Mouse (Mus musculus) bone marrow, adult 2 months (tissue): Measurements from ENCODE around the gene Bag3. TPM values are rescaled to one million over a fixed set of nuclear protein-coding genes. Genes with fewer than 3 reads are reported as not detected.
A peak's percentile ranks its signal among the peaks of the same experiment; 100 is the strongest.

Experiments
- H3K27ac ChIP-seq: fragments of 200-500 bp; 2 replicates; pipeline ENCODE4 v1.5.1; 2012; ENCODE audit warnings: low read depth, mild to moderate bottlenecking, control low read depth, inconsistent platforms, low read length; ENCODE audit not compliant: control insufficient read depth, poor library complexity, insufficient read depth
- H3K4me1 ChIP-seq: fragments of 200-500 bp; 2 replicates; pipeline ENCODE4 v1.6.1; 2011; ENCODE audit warnings: low read length; ENCODE audit not compliant: control insufficient read depth, insufficient read depth
- H3K4me3 ChIP-seq: fragments of 200-500 bp; replicated peaks from 2 replicates; pipeline ENCODE3; 2011; ENCODE audit warnings: mild to moderate bottlenecking, low read depth, low read length, control low read depth; ENCODE audit not compliant: control insufficient read depth
- CTCF ChIP-seq: fragments of 200-500 bp; IDR thresholded peaks from 2 replicates; pipeline ENCODE4 v1.5.1; 2011; ENCODE audit warnings: low read length, control low read depth; ENCODE audit not compliant: control insufficient read depth, insufficient read depth
- POLR2A ChIP-seq: fragments of 200-500 bp; IDR thresholded peaks from 2 replicates; pipeline ENCODE4 v1.6.1; 2011; ENCODE audit warnings: low read depth, mild to moderate bottlenecking, control low read depth, low read length, borderline replicate concordance; ENCODE audit not compliant: control insufficient read depth
- WGBS: fragments of 180-500 bp; shearing (Covaris S2); methylation state at CpG from one replicate; pipeline ENCODE4 v1.1.7; 2018; 5-methylcytosine and 5-hydroxymethylcytosine counted together
- polyA plus RNA-seq: library from polyadenylated mRNA; stranded (reverse); fragments of >200 nt; gene quantifications from 2 replicates; pipeline ENCODE4 v1.2.4, GENCODE M21; 2011; ENCODE audit warnings: low replicate concordance; ENCODE audit not compliant: missing spikeins, insufficient read depth, insufficient read length

Gene Bag3
- polyA plus RNA-seq, 1 experiment: 10.6 TPM

- WGBS: 43% methylated on average over 1 of the region's 1 CpGs
- Histone ChIP-seq H3K27ac (no peak overlapping the region), H3K4me3 (no peak overlapping the region), H3K4me1 (peaks cover 5% of the 10 kb centered on the region)
- TF ChIP-seq POLR2A (no peak), CTCF (no peak)
Observed at GRCm38 (mm10) chr7:128577607-128578006, 54.2 kb downstream of the Bag3 start.

GRCm38 (mm10) chr7:128578199-128578945 is 55.0 kb downstream of the Bag3 start:
- 77% methylated on average over 10 of the region's 10 CpGs for WGBS
- no peak for TF ChIP-seq CTCF
- TF ChIP-seq POLR2A: no peak
- Histone ChIP-seq H3K27ac (no peak overlapping the region), H3K4me1 (peaks cover 5% of the 10 kb centered on the region), H3K4me3 (no peak overlapping the region)

- TF ChIP-seq POLR2A (no peak), CTCF (no peak)
- WGBS: 70% methylated on average over 2 of the region's 2 CpGs
- Histone ChIP-seq H3K4me3 (no peak overlapping the region), H3K4me1 (peaks cover 6% of the 10 kb centered on the region), H3K27ac (no peak overlapping the region)
Observed at GRCm38 (mm10) chr7:128579381-128579780, 56.0 kb downstream of the Bag3 start.

GRCm38 (mm10) chr7:128580318-128580717 is 56.9 kb downstream of the Bag3 start:
- TF ChIP-seq POLR2A (no peak), CTCF (no peak)

GRCm38 (mm10) chr7:128581864-128582484 is 58.6 kb downstream of the Bag3 start:
- WGBS: 50% methylated on average over 15 of the region's 15 CpGs
- TF ChIP-seq POLR2A: no peak
- no peak for TF ChIP-seq CTCF
- no peak overlapping the region for H3K27ac ChIP-seq
- H3K4me1 ChIP-seq: peaks cover 5% of the 10 kb centered on the region
- H3K4me3 ChIP-seq: peak overlapping the region; percentile 17

More at GRCm38 (mm10) chr7:128580318-128580717, 56.9 kb downstream of the Bag3 start:
- Histone ChIP-seq H3K4me3 (no peak overlapping the region), H3K27ac (no peak overlapping the region), H3K4me1 (peaks cover 5% of the 10 kb centered on the region)
- WGBS: 76% methylated on average over 6 of the region's 6 CpGs

- Histone ChIP-seq H3K4me3 (no peak overlapping the region), H3K4me1 (peaks cover 5% of the 10 kb centered on the region), H3K27ac (no peak overlapping the region)
- TF ChIP-seq POLR2A (no peak), CTCF (no peak)
- 73% methylated on average over 6 of the region's 6 CpGs for WGBS
Observed at GRCm38 (mm10) chr7:128583213-128583948, 60.0 kb downstream of the Bag3 start.

- Histone ChIP-seq H3K27ac (no peak overlapping the region), H3K4me3 (no peak overlapping the region)
- WGBS: 49% methylated on average over 4 of the region's 4 CpGs
Observed at GRCm38 (mm10) chr7:128587334-128587933, 64.0 kb downstream of the Bag3 start.

More at GRCm38 (mm10) chr7:128587334-128587933, 64.0 kb downstream of the Bag3 start:
- TF ChIP-seq CTCF: no peak
- TF ChIP-seq POLR2A: no peak
- H3K4me1 ChIP-seq: peaks cover 2% of the 10 kb centered on the region
